Mouse (Mus musculus) heart, postnatal 0 days (tissue): ENCODE results near the gene Mtln.

Experiments
- CTCF ChIP-seq: IDR thresholded peaks from 2 replicates; pipeline ENCODE4 v1.5.1; 2016; ENCODE audit warnings: antibody characterized with exemption, control low read depth, low read depth
- EP300 ChIP-seq: IDR thresholded peaks from 2 replicates; pipeline ENCODE4 v1.6.1; 2016; ENCODE audit warnings: antibody characterized with exemption, low read depth

DNA sequence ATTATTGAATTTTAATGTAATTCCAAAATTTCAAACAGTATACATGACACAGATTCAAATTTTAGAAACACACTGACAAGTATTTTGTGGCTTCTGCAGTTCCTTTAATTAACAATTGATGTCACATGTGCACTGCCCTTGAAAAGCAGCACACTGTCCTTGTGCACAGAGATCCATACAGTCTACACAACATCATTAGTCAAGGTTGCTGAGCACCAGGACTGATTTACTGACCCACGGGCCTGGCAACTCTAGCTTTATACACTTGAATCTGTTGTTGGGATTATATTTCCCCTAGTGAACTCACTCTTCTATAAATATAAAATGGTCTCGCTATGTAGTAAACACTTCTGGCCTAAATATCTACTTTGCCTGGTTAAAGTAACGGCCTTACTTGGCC lies 17.3 kb downstream of the Mtln start:
- TF ChIP-seq CTCF: no peak
- TF ChIP-seq EP300: no peak
